Mouse (Mus musculus): ENCODE measurements around the gene Arhgap10. TPM values are rescaled to one million over a fixed set of nuclear protein-coding genes. Genes with fewer than 3 reads are reported as not detected.

Gene Arhgap10
- polyA plus RNA-seq, 1 experiment from 2014 or later, result 14.8 TPM

DNA sequence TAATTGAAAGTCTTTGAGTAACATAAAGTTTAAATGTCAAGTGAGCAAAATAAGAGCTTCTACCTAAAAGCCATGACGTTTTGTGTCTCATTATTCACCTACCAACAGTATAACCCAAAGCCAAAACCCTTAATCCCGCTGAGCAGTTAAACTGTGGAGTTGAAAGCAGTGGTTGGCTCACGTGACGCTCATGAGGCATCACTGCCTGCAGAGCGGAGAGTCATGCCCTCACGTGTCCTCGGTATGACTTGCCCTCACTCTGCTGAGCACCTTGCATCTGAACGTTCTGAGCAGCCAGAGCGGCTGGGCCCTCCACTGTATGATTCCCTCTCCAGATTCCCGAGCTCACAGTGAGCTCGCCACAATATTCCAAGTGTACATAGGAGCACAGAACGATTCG is 96.2 kb downstream of the Arhgap10 start:
- 91% methylated on average over 13 of the region's 13 CpGs for WGBS
- H3K36me3 ChIP-seq (ENCODE audit: control insufficient read depth, insufficient read depth, low read length), result no peaks in the 10 kb centered on the region
- no peaks in the 10 kb centered on the region for H3K4me1 ChIP-seq (ENCODE audit: control insufficient read depth, insufficient read depth, low read length)
- no peak for ATAC-seq (ENCODE audit: insufficient read depth, low FRiP score, low TSS enrichment)
- no peak for DNase-seq (ENCODE audit: low spot score)
- H3K9ac ChIP-seq (ENCODE audit: low read length), result no peak overlapping the region
- H3K27ac ChIP-seq (ENCODE audit: low read depth, low read length), result no peak overlapping the region
- H3K27me3 ChIP-seq (ENCODE audit: control insufficient read depth, insufficient read depth, low read length), result no peaks in the 10 kb centered on the region
- H3K4me3 ChIP-seq (ENCODE audit: low read depth, low read length), result no peak overlapping the region
- H3K4me2 ChIP-seq (ENCODE audit: low read depth), result no peak overlapping the region
- no peaks in the 10 kb centered on the region for H3K9me3 ChIP-seq (ENCODE audit: control insufficient read depth, low read length)

DNA sequence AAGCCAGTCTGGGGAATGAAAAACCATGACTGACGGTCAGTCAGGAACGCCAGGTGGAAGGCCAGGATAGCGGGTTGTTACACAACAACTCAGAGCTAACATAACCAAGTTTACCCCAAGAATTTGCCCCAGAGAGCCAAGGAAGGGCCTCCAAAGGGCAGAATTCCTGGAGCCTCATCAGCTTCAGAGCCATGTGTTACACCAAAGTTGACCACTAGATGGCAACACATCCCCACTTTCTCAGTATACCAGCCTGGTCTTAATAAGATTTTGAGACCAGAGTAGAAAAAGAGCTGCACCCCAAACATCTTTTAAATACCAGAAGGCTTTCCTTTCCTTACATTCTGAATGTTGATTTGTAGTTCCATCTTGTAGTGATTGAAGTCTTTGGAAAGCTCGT is 98.0 kb downstream of the Arhgap10 start:
- Histone ChIP-seq H3K4me2 (ENCODE audit: low read depth) (no peak overlapping the region), H3K9ac (ENCODE audit: low read length) (no peak overlapping the region), H3K27me3 (ENCODE audit: control insufficient read depth, insufficient read depth, low read length) (no peaks in the 10 kb centered on the region), H3K36me3 (ENCODE audit: control insufficient read depth, insufficient read depth, low read length) (no peaks in the 10 kb centered on the region), H3K27ac (ENCODE audit: low read depth, low read length) (no peak overlapping the region), H3K9me3 (ENCODE audit: control insufficient read depth, low read length) (no peaks in the 10 kb centered on the region), H3K4me1 (ENCODE audit: control insufficient read depth, insufficient read depth, low read length) (no peaks in the 10 kb centered on the region), H3K4me3 (ENCODE audit: low read depth, low read length) (no peak overlapping the region)
- ATAC-seq (ENCODE audit: insufficient read depth, low FRiP score, low TSS enrichment) (peak; percentile 62; the same call in 1 of the 2 replicates), DNase-seq (ENCODE audit: low spot score) (peak; percentile 65)
- WGBS, result 54% methylated on average over 4 of the region's 4 CpGs

DNA sequence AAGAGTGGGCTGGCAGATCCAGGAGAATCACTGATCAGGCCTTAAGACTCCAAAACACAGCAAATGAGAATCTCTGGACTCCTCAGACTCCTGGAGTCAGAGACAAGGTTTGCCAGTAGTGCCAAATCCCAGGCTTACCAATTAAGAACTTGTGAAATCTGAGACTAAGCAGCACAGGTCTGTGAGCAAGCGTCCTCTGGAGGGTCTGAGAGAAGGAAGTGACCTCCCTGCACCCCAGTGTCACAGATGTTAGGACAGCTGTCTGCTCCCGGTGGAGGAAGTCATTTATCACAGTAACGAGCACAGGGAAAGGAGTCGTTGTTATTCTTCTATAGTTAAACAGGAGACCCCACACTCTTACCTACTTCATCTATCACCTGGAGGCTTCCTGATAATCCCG is 101.0 kb downstream of the Arhgap10 start:
- peak; percentile 36 for DNase-seq (ENCODE audit: low spot score)
- ATAC-seq (ENCODE audit: insufficient read depth, low FRiP score, low TSS enrichment), result no peak
- 14% methylated on average over 5 of the region's 5 CpGs for WGBS
- H3K9me3 ChIP-seq (ENCODE audit: control insufficient read depth, low read length), result no peaks in the 10 kb centered on the region
- H3K36me3 ChIP-seq (ENCODE audit: control insufficient read depth, insufficient read depth, low read length), result no peaks in the 10 kb centered on the region
- H3K9ac ChIP-seq (ENCODE audit: low read length), result no peak overlapping the region
- no peak overlapping the region for H3K4me3 ChIP-seq (ENCODE audit: low read depth, low read length)
- H3K4me1 ChIP-seq (ENCODE audit: control insufficient read depth, insufficient read depth, low read length), result no peaks in the 10 kb centered on the region
- H3K27ac ChIP-seq (ENCODE audit: low read depth, low read length), result no peak overlapping the region
- no peak overlapping the region for H3K4me2 ChIP-seq (ENCODE audit: low read depth)
- H3K27me3 ChIP-seq (ENCODE audit: control insufficient read depth, insufficient read depth, low read length), result no peaks in the 10 kb centered on the region

DNA sequence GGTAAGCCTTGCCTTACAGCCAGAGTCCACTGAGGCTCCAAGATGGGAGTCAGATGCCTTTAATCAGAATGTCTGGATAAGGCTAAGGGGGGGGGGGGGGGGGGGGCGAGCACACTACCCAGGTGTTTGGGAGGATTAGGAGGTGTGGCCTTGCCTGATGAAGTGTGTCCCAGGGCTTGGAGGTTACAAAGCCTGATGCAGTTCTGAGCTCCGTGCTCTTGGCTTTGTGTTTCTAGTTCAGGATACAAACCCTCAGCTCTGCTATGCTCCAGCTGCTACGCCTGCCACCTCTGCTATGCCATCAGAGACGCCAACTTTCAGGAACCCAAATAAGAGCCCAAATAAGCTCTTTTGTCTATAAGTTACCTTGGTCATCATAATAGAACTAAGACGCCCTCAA is 101.7 kb downstream of the Arhgap10 start:
- H3K27me3 ChIP-seq (ENCODE audit: control insufficient read depth, insufficient read depth, low read length), result no peaks in the 10 kb centered on the region
- H3K4me3 ChIP-seq (ENCODE audit: low read depth, low read length), result no peak overlapping the region
- H3K4me2 ChIP-seq (ENCODE audit: low read depth), result no peak overlapping the region
- H3K4me1 ChIP-seq (ENCODE audit: control insufficient read depth, insufficient read depth, low read length), result no peaks in the 10 kb centered on the region
- H3K9me3 ChIP-seq (ENCODE audit: control insufficient read depth, low read length), result no peaks in the 10 kb centered on the region
- H3K36me3 ChIP-seq (ENCODE audit: control insufficient read depth, insufficient read depth, low read length), result no peaks in the 10 kb centered on the region
- no peak overlapping the region for H3K9ac ChIP-seq (ENCODE audit: low read length)
- 75% methylated on average over 4 of the region's 5 CpGs for WGBS
- no peak overlapping the region for H3K27ac ChIP-seq (ENCODE audit: low read depth, low read length)
- DNase-seq (ENCODE audit: low spot score) (no peak), ATAC-seq (ENCODE audit: insufficient read depth, low FRiP score, low TSS enrichment) (no peak; the same call in 1 of the 2 replicates)

DNA sequence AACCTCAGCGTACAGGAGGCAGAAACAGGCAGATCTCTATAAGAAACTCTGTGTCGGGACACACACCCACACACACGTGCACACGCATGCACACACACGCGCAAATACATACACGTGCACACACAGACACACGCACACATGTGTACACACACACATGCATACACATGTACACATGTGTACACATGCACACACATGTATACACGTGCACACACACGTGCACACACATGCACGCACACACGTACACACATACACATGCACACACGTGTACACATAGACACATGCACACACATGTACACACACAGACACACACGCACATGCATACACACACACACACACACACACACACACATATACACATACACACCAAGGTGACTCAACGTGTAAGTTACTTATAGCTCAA is 106.5 kb downstream of the Arhgap10 start:
- no peaks in the 10 kb centered on the region for H3K36me3 ChIP-seq (ENCODE audit: control insufficient read depth, insufficient read depth, low read length)
- no peak overlapping the region for H3K9ac ChIP-seq (ENCODE audit: low read length)
- H3K4me3 ChIP-seq (ENCODE audit: low read depth, low read length), result no peak overlapping the region
- H3K4me2 ChIP-seq (ENCODE audit: low read depth), result no peak overlapping the region
- H3K27me3 ChIP-seq (ENCODE audit: control insufficient read depth, insufficient read depth, low read length), result no peaks in the 10 kb centered on the region
- DNase-seq (ENCODE audit: low spot score) (no peak), ATAC-seq (ENCODE audit: insufficient read depth, low FRiP score, low TSS enrichment) (no peak)
- H3K27ac ChIP-seq (ENCODE audit: low read depth, low read length), result no peak overlapping the region
- no peaks in the 10 kb centered on the region for H3K4me1 ChIP-seq (ENCODE audit: control insufficient read depth, insufficient read depth, low read length)
- WGBS, result 96% methylated on average over 15 of the region's 15 CpGs
- H3K9me3 ChIP-seq (ENCODE audit: control insufficient read depth, low read length), result no peaks in the 10 kb centered on the region

DNA sequence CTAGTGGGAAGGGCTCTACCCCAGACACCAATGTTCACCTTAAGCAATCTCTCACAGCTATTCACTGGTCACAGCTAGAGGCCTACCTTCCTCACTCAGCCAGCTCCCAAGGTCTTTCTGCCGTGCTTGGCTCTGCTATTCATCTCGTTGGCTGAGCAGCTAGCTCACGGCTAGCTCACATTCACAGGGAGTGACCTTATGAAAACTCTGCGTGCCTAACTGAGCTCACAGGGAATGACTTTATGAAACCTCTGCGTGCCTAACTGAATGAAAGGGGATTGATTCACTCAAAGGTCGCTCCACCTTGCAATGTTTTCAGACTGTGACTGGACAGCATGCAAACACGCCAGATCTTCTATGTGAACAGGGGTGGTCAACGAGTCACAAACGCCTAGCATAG is 107.4 kb downstream of the Arhgap10 start:
- H3K4me3 ChIP-seq (ENCODE audit: low read depth, low read length), result no peak overlapping the region
- H3K27ac ChIP-seq (ENCODE audit: low read depth, low read length), result no peak overlapping the region
- no peak overlapping the region for H3K9ac ChIP-seq (ENCODE audit: low read length)
- no peak overlapping the region for H3K4me2 ChIP-seq (ENCODE audit: low read depth)
- H3K36me3 ChIP-seq (ENCODE audit: control insufficient read depth, insufficient read depth, low read length), result no peaks in the 10 kb centered on the region
- no peak for DNase-seq (ENCODE audit: low spot score)
- no peak for ATAC-seq (ENCODE audit: insufficient read depth, low FRiP score, low TSS enrichment)
- H3K4me1 ChIP-seq (ENCODE audit: control insufficient read depth, insufficient read depth, low read length), result no peaks in the 10 kb centered on the region
- no peaks in the 10 kb centered on the region for H3K9me3 ChIP-seq (ENCODE audit: control insufficient read depth, low read length)
- 86% methylated on average over 9 of the region's 9 CpGs for WGBS
- no peaks in the 10 kb centered on the region for H3K27me3 ChIP-seq (ENCODE audit: control insufficient read depth, insufficient read depth, low read length)

DNA sequence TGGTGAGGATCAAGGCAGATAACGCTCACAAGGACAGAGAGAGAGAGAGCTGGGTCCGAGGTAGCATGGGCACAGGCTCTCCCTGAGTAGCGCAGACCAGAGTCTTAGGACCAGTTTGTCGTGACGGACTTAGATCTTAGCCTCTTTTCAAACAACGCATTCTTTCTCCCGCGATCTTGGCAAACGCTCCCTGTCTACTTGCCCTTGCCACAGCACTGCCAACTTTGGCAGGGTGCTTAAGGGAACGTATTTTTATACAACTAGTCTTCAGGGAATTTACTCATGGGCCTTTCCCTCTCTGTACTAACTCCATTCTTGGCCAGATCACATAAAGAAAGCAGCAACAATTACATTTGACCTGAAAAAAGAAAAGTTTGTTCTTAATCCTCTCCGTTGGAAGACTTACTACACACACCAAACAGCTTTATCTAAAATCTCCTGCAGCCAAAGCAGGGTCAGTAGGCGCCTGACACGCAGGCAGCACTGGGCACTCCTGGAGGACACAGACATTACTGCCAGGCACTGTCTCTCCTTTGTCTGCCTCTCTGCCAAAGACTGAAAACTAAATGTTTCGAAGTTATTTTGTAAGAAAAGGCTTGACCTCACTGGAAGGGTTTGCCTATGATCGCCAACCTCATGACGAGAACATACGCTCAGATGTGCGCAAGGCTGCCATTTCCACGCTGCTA is 109.1 kb downstream of the Arhgap10 start:
- Histone ChIP-seq H3K4me2 (ENCODE audit: low read depth) (no peak overlapping the region), H3K4me1 (ENCODE audit: control insufficient read depth, insufficient read depth, low read length) (no peaks in the 10 kb centered on the region), H3K9me3 (ENCODE audit: control insufficient read depth, low read length) (no peaks in the 10 kb centered on the region), H3K27me3 (ENCODE audit: control insufficient read depth, insufficient read depth, low read length) (no peaks in the 10 kb centered on the region), H3K4me3 (ENCODE audit: low read depth, low read length) (no peak overlapping the region), H3K36me3 (ENCODE audit: control insufficient read depth, insufficient read depth, low read length) (no peaks in the 10 kb centered on the region), H3K27ac (ENCODE audit: low read depth, low read length) (no peak overlapping the region), H3K9ac (ENCODE audit: low read length) (no peak overlapping the region)
- no peak for DNase-seq (ENCODE audit: low spot score)
- 93% methylated on average over 19 of the region's 19 CpGs for WGBS
- no peak for ATAC-seq (ENCODE audit: insufficient read depth, low FRiP score, low TSS enrichment)

DNA sequence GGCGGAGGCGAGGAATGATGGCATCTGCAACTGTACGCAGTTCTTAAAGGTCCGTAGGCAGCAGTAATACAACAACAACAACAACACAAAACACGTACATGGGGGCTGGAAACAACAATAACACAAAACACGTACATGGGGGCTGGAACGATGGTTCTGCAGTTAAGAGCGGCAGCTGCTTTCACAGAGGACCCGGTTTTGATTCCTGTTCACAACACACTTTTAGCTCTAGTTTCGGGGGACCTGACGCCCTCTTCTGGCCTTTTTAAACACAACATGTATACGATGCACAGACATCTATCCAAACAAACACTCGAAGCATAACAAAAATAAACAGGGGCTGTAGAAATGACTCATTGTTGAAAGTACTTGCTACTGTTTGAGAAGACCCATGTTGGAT is 110.9 kb downstream of the Arhgap10 start:
- no peak overlapping the region for H3K27ac ChIP-seq (ENCODE audit: low read depth, low read length)
- no peak overlapping the region for H3K4me3 ChIP-seq (ENCODE audit: low read depth, low read length)
- H3K4me1 ChIP-seq (ENCODE audit: control insufficient read depth, insufficient read depth, low read length), result no peaks in the 10 kb centered on the region
- no peaks in the 10 kb centered on the region for H3K9me3 ChIP-seq (ENCODE audit: control insufficient read depth, low read length)
- DNase-seq (ENCODE audit: low spot score) (peak; percentile 19), ATAC-seq (ENCODE audit: insufficient read depth, low FRiP score, low TSS enrichment) (no peak)
- H3K4me2 ChIP-seq (ENCODE audit: low read depth), result no peak overlapping the region
- H3K27me3 ChIP-seq (ENCODE audit: control insufficient read depth, insufficient read depth, low read length), result no peaks in the 10 kb centered on the region
- 76% methylated on average over 13 of the region's 13 CpGs for WGBS
- no peaks in the 10 kb centered on the region; the same call in 1 of the 2 replicates for H3K36me3 ChIP-seq (ENCODE audit: control insufficient read depth, insufficient read depth, low read length)
- no peak overlapping the region for H3K9ac ChIP-seq (ENCODE audit: low read length)

DNA sequence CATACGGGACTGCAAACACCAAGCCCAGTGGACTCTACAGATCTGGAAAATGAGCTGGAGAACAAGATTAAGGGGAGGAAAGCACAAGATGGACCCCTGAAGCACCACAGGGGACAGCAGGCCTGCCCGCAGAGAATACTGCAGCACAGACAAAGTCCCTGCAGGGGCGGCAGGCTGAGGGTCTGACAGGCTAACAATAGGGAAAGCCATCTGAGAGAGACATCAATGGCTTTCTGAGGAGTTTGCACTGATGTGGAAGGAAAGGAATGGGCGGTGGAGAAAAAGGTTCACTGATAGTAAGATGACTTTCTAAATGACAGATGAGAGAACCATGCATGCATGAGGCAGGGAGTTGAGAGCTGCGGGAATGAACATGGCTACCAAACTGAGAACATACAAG is 111.3 kb downstream of the Arhgap10 start:
- no peak overlapping the region for H3K4me3 ChIP-seq (ENCODE audit: low read depth, low read length)
- no peaks in the 10 kb centered on the region for H3K27me3 ChIP-seq (ENCODE audit: control insufficient read depth, insufficient read depth, low read length)
- DNase-seq (ENCODE audit: low spot score) (peak; percentile 31), ATAC-seq (ENCODE audit: insufficient read depth, low FRiP score, low TSS enrichment) (peak; percentile 74)
- 41% methylated on average over 5 of the region's 5 CpGs for WGBS
- no peak overlapping the region for H3K9ac ChIP-seq (ENCODE audit: low read length)
- H3K4me2 ChIP-seq (ENCODE audit: low read depth), result no peak overlapping the region
- H3K27ac ChIP-seq (ENCODE audit: low read depth, low read length), result no peak overlapping the region
- H3K4me1 ChIP-seq (ENCODE audit: control insufficient read depth, insufficient read depth, low read length), result no peaks in the 10 kb centered on the region
- no peaks in the 10 kb centered on the region; the same call in 1 of the 2 replicates for H3K36me3 ChIP-seq (ENCODE audit: control insufficient read depth, insufficient read depth, low read length)
- no peaks in the 10 kb centered on the region for H3K9me3 ChIP-seq (ENCODE audit: control insufficient read depth, low read length)
